Mouse (Mus musculus): ENCODE measurements at regions not wholly inside any gene's neighbourhood (a gene's known extent, or its start where the extent isn't known, plus 50 kb on each side); places are given as distances from the start of the nearest gene placed in this dataset.

DNA sequence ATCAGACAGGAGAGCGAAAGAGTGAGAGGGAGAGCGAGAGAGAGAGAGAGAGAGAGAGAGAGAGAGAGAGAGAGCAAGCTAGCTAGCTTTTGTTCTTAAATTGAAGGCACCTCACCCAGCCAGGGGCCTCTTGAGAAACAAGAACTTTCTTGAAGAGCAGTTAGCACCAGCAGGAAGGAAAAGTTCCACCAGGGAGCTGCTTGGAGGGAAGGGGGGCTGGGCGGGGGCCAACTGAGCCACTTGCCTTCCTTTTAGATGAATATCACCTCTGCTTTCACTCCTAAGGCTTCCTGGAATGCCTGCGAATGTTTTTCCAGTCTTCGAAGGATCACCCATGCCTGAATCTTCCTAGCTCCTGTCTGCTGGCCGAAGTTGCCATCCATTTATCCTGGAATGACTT is 118.0 kb upstream of the Tgfbr2 start:
- H3K27ac ChIP-seq (ENCODE audit: control insufficient read depth, insufficient read depth, low read depth, low read length, poor library complexity): no peak overlapping the region
- TF ChIP-seq POLR2A (IDR thresholded peaks at IDR 0.05; ENCODE audit: borderline replicate concordance, control insufficient read depth, low read depth, low read length) (no peak), CTCF (IDR thresholded peaks at IDR 0.05; ENCODE audit: control insufficient read depth, insufficient read depth, low read length) (no peak)
- no peak overlapping the region for H3K4me3 ChIP-seq (replicated peaks; ENCODE audit: control insufficient read depth, low read depth, low read length)
- H3K4me1 ChIP-seq (ENCODE audit: control insufficient read depth, insufficient read depth, low read length): no peaks in the 10 kb centered on the region; the same call in 1 of the 2 replicates
- 38% methylated on average over 6 of the region's 6 CpGs for WGBS

DNA sequence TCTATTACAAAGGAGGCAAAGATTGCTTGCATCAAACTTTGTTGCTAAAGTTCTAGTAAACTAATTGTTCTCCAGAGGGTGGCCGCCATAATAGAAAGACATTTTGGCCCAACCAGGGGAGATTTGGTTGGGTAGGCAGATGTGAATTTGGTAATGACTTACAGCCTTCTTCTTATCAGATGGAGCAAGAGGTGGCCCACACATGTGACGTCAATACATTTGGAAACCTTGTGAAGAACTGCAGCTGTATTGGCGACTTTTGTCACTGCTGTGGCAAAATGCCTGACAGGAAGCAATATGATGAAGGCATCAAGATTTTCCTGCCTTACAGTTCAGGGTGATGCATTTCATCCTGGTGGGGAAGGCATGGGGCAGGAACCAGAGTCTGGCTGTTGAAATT is 116.5 kb upstream of the Tgfbr2 start:
- TF ChIP-seq POLR2A (IDR thresholded peaks at IDR 0.05; ENCODE audit: borderline replicate concordance, control insufficient read depth, low read depth, low read length) (no peak), CTCF (IDR thresholded peaks at IDR 0.05; ENCODE audit: control insufficient read depth, insufficient read depth, low read length) (no peak)
- WGBS: 47% methylated on average over 3 of the region's 3 CpGs
- H3K4me1 ChIP-seq (ENCODE audit: control insufficient read depth, insufficient read depth, low read length): no peaks in the 10 kb centered on the region; the same call in 1 of the 2 replicates

DNA sequence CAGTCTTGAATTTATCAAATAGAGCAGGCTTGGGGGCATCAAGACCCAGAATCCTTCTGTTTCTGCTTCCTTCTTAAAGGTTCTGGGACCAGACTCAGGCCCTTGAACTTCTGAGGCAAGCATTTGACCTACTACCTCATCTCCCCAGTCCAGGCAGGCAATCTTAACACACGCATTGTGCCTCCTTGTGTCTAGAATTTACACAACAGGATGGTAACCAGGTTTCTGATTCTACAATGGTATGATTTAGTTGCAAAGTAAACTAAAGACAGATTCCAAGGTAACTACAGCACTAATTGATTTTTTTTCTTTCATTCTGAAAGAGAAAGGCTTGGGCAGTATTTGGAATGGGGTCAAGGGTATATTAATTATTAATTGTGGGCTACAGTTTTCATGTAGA is 115.7 kb upstream of the Tgfbr2 start:
- Histone ChIP-seq H3K4me3 (replicated peaks; ENCODE audit: control insufficient read depth, low read depth, low read length) (no peak overlapping the region), H3K4me1 (ENCODE audit: control insufficient read depth, insufficient read depth, low read length) (no peaks in the 10 kb centered on the region; the same call in 1 of the 2 replicates), H3K27ac (ENCODE audit: control insufficient read depth, insufficient read depth, low read depth, low read length, poor library complexity) (no peak overlapping the region)
- 85% methylated on average over 1 of the region's 1 CpGs for WGBS
- TF ChIP-seq CTCF (IDR thresholded peaks at IDR 0.05; ENCODE audit: control insufficient read depth, insufficient read depth, low read length) (no peak), POLR2A (IDR thresholded peaks at IDR 0.05; ENCODE audit: borderline replicate concordance, control insufficient read depth, low read depth, low read length) (no peak)

More for the DNA sequence above, 116.5 kb upstream of the Tgfbr2 start:
- Histone ChIP-seq H3K27ac (ENCODE audit: control insufficient read depth, insufficient read depth, low read depth, low read length, poor library complexity) (no peak overlapping the region), H3K4me3 (replicated peaks; ENCODE audit: control insufficient read depth, low read depth, low read length) (no peak overlapping the region)

DNA sequence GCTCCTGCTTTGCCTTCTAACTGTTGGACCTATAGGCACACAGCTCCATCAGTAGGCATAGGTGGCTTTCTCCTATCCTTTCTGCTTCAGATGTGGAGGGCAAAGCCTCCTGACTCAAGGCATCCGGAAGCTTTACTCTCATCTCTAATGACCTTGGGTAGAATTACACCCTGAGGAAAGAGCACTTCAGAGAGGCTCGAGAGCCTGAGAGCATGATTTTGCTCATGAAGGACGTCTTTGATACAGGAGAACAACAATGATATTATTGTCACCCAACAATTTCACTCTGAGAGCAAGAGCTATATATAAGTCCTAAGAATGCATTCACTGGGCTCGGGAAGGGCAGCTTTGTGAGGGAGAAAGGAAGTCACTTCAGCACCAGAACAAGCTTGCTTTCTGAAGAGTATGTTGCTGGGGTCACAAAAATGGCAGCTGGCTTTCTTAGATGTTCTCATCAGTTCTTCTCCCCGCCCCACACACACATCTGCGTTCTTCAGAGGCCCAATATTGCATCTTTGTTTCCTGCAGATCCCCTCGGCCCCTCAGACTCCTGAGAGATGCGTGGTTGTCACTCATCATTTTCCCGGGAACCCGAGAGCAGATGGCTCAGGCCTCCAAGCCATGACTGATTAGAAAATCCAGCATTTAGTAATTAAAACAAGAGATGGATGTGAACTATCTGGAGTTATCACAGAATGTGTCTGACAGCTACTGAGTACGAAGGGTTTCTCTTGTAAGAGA is 110.7 kb upstream of the Tgfbr2 start:
- H3K27ac ChIP-seq (ENCODE audit: control insufficient read depth, insufficient read depth, low read depth, low read length, poor library complexity): no peak overlapping the region
- no peaks in the 10 kb centered on the region for H3K4me1 ChIP-seq (ENCODE audit: control insufficient read depth, insufficient read depth, low read length)
- WGBS: 79% methylated on average over 11 of the region's 11 CpGs
- no peak for TF ChIP-seq CTCF (IDR thresholded peaks at IDR 0.05; ENCODE audit: control insufficient read depth, insufficient read depth, low read length)
- no peak for TF ChIP-seq POLR2A (IDR thresholded peaks at IDR 0.05; ENCODE audit: borderline replicate concordance, control insufficient read depth, low read depth, low read length)
- H3K4me3 ChIP-seq (replicated peaks; ENCODE audit: control insufficient read depth, low read depth, low read length): no peak overlapping the region

DNA sequence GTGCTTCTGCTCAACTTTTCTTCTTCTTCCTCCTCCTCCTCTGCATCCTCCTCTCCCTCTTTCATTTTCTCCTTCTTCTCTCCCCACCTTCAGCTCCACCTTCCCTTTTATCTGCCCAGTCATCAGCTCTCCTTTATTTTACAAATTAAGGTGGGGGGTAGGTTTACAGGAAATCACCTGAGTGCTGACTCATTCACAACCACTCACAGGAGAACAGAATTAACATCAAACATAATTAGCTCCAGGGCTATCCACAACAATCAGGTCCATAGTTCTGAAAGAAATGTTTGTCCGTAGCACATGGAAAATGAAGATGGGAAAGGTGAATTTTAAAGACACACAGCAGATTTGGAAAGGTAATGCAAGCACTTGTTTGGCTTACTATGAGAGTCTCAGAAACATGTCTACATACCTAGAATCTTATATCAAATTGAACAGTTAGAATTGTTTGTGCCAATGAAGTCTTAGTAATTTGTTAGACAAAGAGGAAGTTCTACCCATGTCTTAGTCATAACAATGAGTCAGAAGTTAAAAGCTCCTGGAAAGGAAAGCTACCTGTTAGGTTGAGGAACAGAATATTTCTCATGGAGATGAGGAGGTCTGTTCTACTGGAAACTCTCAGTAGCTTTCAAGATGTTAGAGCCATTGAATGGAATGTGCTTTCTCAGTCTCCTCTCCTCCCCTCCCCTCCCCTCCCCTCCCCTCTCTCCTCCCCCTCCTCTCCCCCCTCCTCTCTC is 108.8 kb upstream of the Tgfbr2 start:
- TF ChIP-seq POLR2A (IDR thresholded peaks at IDR 0.05; ENCODE audit: borderline replicate concordance, control insufficient read depth, low read depth, low read length) (no peak), CTCF (IDR thresholded peaks at IDR 0.05; ENCODE audit: control insufficient read depth, insufficient read depth, low read length) (no peak)
- no peak overlapping the region for H3K4me3 ChIP-seq (replicated peaks; ENCODE audit: control insufficient read depth, low read depth, low read length)
- no peaks in the 10 kb centered on the region for H3K4me1 ChIP-seq (ENCODE audit: control insufficient read depth, insufficient read depth, low read length)
- no peak overlapping the region for H3K27ac ChIP-seq (ENCODE audit: control insufficient read depth, insufficient read depth, low read depth, low read length, poor library complexity)
- WGBS: 78% methylated on average over 1 of the region's 1 CpGs

DNA sequence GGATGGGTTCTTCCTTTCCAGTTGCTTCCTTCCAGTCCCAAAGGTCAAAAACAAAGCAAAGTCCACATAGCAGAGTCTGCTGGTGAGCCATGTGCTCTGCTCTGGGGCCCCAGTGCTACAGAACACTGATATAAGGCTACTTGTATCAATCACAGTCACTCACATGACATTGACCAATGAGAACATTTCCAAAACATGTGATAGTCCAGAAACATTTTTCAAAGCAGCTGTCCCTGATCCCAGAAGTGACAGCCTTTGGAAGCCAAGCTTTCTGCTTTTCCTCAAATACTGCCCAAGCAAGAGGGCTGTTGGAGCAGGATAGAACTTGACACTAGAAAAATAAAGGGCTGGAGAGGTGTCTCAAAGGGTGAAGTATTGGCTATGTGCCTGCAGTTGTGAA is 106.5 kb upstream of the Tgfbr2 start:
- H3K4me1 ChIP-seq (ENCODE audit: control insufficient read depth, insufficient read depth, low read length): no peaks in the 10 kb centered on the region
- H3K27ac ChIP-seq (ENCODE audit: control insufficient read depth, insufficient read depth, low read depth, low read length, poor library complexity): no peak overlapping the region
- no peak overlapping the region for H3K4me3 ChIP-seq (replicated peaks; ENCODE audit: control insufficient read depth, low read depth, low read length)
- no peak for TF ChIP-seq CTCF (IDR thresholded peaks at IDR 0.05; ENCODE audit: control insufficient read depth, insufficient read depth, low read length)

DNA sequence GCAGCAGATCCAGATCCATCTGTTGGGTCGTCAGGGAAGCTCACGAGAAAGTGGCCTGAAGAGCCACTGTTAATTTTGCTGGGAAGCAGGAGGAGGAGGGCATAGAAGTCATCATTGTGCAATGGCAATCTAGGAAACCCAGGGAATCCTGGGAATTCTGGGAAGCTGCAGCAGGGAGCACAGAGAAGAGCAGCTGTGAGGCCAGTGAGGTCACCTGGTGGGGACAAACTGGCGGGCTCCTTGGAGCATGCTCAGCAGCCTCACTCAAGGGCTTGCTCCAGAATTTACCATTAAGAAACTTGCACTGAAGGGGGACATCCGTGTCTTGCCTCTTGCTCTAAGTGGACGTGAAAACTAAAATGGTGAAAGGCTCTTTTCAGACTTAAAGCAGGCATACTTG is 105.0 kb upstream of the Tgfbr2 start:
- no peak for TF ChIP-seq CTCF (IDR thresholded peaks at IDR 0.05; ENCODE audit: control insufficient read depth, insufficient read depth, low read length)
- TF ChIP-seq POLR2A (IDR thresholded peaks at IDR 0.05; ENCODE audit: borderline replicate concordance, control insufficient read depth, low read depth, low read length): no peak
- WGBS: 82% methylated on average over 5 of the region's 5 CpGs
- Histone ChIP-seq H3K4me1 (ENCODE audit: control insufficient read depth, insufficient read depth, low read length) (no peaks in the 10 kb centered on the region), H3K27ac (ENCODE audit: control insufficient read depth, insufficient read depth, low read depth, low read length, poor library complexity) (no peak overlapping the region), H3K4me3 (replicated peaks; ENCODE audit: control insufficient read depth, low read depth, low read length) (no peak overlapping the region)

DNA sequence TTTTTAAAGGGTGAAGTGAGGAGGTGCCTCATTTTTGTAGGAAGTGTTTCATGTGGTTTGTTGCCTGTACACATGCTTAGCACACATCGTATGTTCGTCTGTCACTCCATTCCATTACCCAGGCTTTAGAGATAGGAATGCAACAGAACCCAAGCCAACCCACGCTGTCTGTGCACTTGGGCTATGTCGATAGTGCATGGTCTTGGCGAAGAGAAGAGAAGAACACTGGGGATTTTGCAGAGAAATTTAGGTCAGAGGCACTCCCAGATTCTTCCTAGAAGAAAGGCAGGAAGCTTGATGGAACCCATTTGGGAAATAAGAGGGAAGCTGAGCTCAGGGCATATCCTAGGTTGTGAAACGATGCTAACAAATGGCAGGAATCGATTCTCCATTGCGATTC is 103.7 kb upstream of the Tgfbr2 start:
- Histone ChIP-seq H3K4me3 (replicated peaks; ENCODE audit: control insufficient read depth, low read depth, low read length) (no peak overlapping the region), H3K27ac (ENCODE audit: control insufficient read depth, insufficient read depth, low read depth, low read length, poor library complexity) (no peak overlapping the region), H3K4me1 (ENCODE audit: control insufficient read depth, insufficient read depth, low read length) (no peaks in the 10 kb centered on the region)
- TF ChIP-seq CTCF (IDR thresholded peaks at IDR 0.05; ENCODE audit: control insufficient read depth, insufficient read depth, low read length): no peak
- TF ChIP-seq POLR2A (IDR thresholded peaks at IDR 0.05; ENCODE audit: borderline replicate concordance, control insufficient read depth, low read depth, low read length): no peak
- WGBS: 75% methylated on average over 8 of the region's 8 CpGs
